Mouse (Mus musculus) heart, postnatal 0 days (tissue): ENCODE measurements around the gene Dld. TPM values are rescaled to one million over a fixed set of nuclear protein-coding genes. Genes with fewer than 3 reads are reported as not detected.

Experiments
- ATAC-seq: fragments of 200-750 bp; cut with Nextera tagmentation; 2 replicates; pipeline ENCODE4 v1.8.0; 2017; ENCODE audit warnings: low read depth, moderate number of reproducible peaks, moderate library complexity; ENCODE audit not compliant: insufficient read depth
- DNase-seq: peaks from one replicate; pipeline ENCODE4 v3.0.0-alpha.2; 2016; ENCODE audit warnings: low spot score
- H3K27ac ChIP-seq: fragments of 300-500 bp; sonication (generic); 2 replicates; pipeline ENCODE4 v1.5.1; 2014; ENCODE audit warnings: low read depth, mild to moderate bottlenecking
- H3K27me3 ChIP-seq: fragments of 300-500 bp; sonication (generic); 2 replicates; pipeline ENCODE4 v1.6.1; 2014; ENCODE audit warnings: low read length, mixed read lengths; ENCODE audit not compliant: control insufficient read depth, insufficient read depth
- H3K36me3 ChIP-seq: fragments of 300-500 bp; sonication (generic); replicated peaks from 2 replicates; pipeline ENCODE4 v1.6.1; 2014; ENCODE audit warnings: low read length, mixed read lengths; ENCODE audit not compliant: control insufficient read depth, insufficient read depth
- H3K4me1 ChIP-seq: fragments of 300-500 bp; sonication (generic); 2 replicates; pipeline ENCODE4 v1.6.1; 2014; ENCODE audit warnings: antibody characterized with exemption; ENCODE audit not compliant: control insufficient read depth, insufficient read depth
- H3K4me2 ChIP-seq: fragments of 300-500 bp; sonication (generic); 2 replicates; pipeline ENCODE4 v1.6.1; 2014; ENCODE audit warnings: low read depth, mild to moderate bottlenecking, low read length, moderate library complexity
- H3K4me3 ChIP-seq: fragments of 300-500 bp; sonication (generic); 2 replicates; pipeline ENCODE4 v1.5.1; 2014; ENCODE audit warnings: low read depth, low read length
- H3K9ac ChIP-seq: fragments of 300-500 bp; sonication (generic); replicated peaks from 2 replicates; pipeline ENCODE4 v1.6.1; 2014; ENCODE audit warnings: low read depth, low read length, mixed read lengths
- H3K9me3 ChIP-seq: fragments of 300-500 bp; sonication (generic); replicated peaks from 2 replicates; pipeline ENCODE4 v1.6.1; 2016; ENCODE audit warnings: low read length; ENCODE audit not compliant: control insufficient read depth
- CTCF ChIP-seq: IDR thresholded peaks from 2 replicates; pipeline ENCODE4 v1.5.1; 2016; ENCODE audit warnings: antibody characterized with exemption, control low read depth, low read depth
- EP300 ChIP-seq: IDR thresholded peaks from 2 replicates; pipeline ENCODE4 v1.6.1; 2016; ENCODE audit warnings: antibody characterized with exemption, low read depth
- WGBS: fragments of 180-500 bp; shearing (Covaris S2); extraction: QIAGEN DNeasy Blood & Tissue Kit; methylation state at CpG from one replicate; pipeline ENCODE4 v1.1.7; 2014; 5-methylcytosine and 5-hydroxymethylcytosine counted together
- polyA plus RNA-seq: library from polyadenylated mRNA; unstranded; fragments of >200 nt; fragmentation: Nextera tagmentation; extraction: Ambion mirVana; gene quantifications from 2 replicates; pipeline ENCODE4 v1.2.1, GENCODE M21; 2015
- total RNA-seq: library from RNA; depleted of rRNA; stranded (reverse); fragments of >200 nt; gene quantifications from 2 replicates; pipeline ENCODE4 v1.2.3, GENCODE M21; 2014; ENCODE audit warnings: low replicate concordance

Dld gene
- total and polyA plus RNA-seq, 2 experiments from 2014 or later = 91.6 to 377 TPM

GRCm38 (mm10) chr12:31390571-31390970 is 39.3 kb upstream of the Dld start, which contains the start of gene Slc26a3:
Gene Slc26a3, plus strand, starts transcription at chr12:31390871.
- no peak for TF ChIP-seq EP300
- no peak for TF ChIP-seq CTCF
- H3K36me3 ChIP-seq = no peaks in the 10 kb centered on the region
- no peak within 1 kb of the TSS for H3K9ac ChIP-seq
- H3K9me3 ChIP-seq = no peaks in the 10 kb centered on the region
- H3K27ac ChIP-seq = no peak within 1 kb of the TSS
- no peak within 1 kb of the TSS for H3K4me3 ChIP-seq
- DNase-seq (no peak), ATAC-seq (no peak)
- H3K4me2 ChIP-seq = no peak within 1 kb of the TSS
- H3K27me3 ChIP-seq = no peaks in the 10 kb centered on the region
- H3K4me1 ChIP-seq = no peaks in the 10 kb centered on the region
- WGBS = 81% methylated on average over 3 of the region's 3 CpGs

- H3K4me1 ChIP-seq = no peaks in the 10 kb centered on the region
Observed at GRCm38 (mm10) chr12:31387303-31387702, 36.0 kb upstream of the Dld start.

GRCm38 (mm10) chr12:31382451-31382850 is 31.2 kb upstream of the Dld start:
- DNase-seq (no peak), ATAC-seq (no peak)
- no peak overlapping the region for H3K27ac ChIP-seq
- no peak overlapping the region for H3K4me2 ChIP-seq
- no peaks in the 10 kb centered on the region for H3K27me3 ChIP-seq
- no peak overlapping the region for H3K4me3 ChIP-seq
- TF ChIP-seq EP300 (no peak), CTCF (no peak)
- H3K36me3 ChIP-seq = no peaks in the 10 kb centered on the region
- no peaks in the 10 kb centered on the region for H3K9me3 ChIP-seq
- H3K4me1 ChIP-seq = no peaks in the 10 kb centered on the region
- H3K9ac ChIP-seq = no peak overlapping the region
- WGBS = 52% methylated on average over 2 of the region's 2 CpGs

More at GRCm38 (mm10) chr12:31387303-31387702, 36.0 kb upstream of the Dld start:
- H3K9ac ChIP-seq = no peak overlapping the region
- no peaks in the 10 kb centered on the region for H3K27me3 ChIP-seq
- TF ChIP-seq EP300 = no peak
- TF ChIP-seq CTCF = peak; percentile 31
- no peak overlapping the region for H3K4me3 ChIP-seq
- ATAC-seq (no peak), DNase-seq (no peak)
- H3K36me3 ChIP-seq = no peaks in the 10 kb centered on the region
- H3K4me2 ChIP-seq = no peak overlapping the region
- H3K9me3 ChIP-seq = no peaks in the 10 kb centered on the region
- 28% methylated on average over 3 of the region's 3 CpGs for whole genome bisulfite sequencing
- H3K27ac ChIP-seq = no peak overlapping the region

- Histone ChIP-seq H3K9me3 (no peaks in the 10 kb centered on the region), H3K4me3 (no peak overlapping the region), H3K36me3 (no peaks in the 10 kb centered on the region), H3K27ac (no peak overlapping the region), H3K27me3 (no peaks in the 10 kb centered on the region), H3K9ac (no peak overlapping the region), H3K4me2 (no peak overlapping the region), H3K4me1 (peaks cover 3% of the 10 kb centered on the region; the same call in 1 of the 2 replicates)
- WGBS = 6% methylated on average over 2 of the region's 2 CpGs
- DNase-seq (no peak), ATAC-seq (0 out of 2 replicates have a peak, but pooled peaks have one; percentile 41)
- TF ChIP-seq EP300 (no peak), CTCF (no peak)
Observed at GRCm38 (mm10) chr12:31380878-31381277, 29.6 kb upstream of the Dld start.

GRCm38 (mm10) chr12:31377241-31377640 is 26.0 kb upstream of the Dld start:
- no peak overlapping the region for H3K4me3 ChIP-seq
- no peaks in the 10 kb centered on the region for H3K9me3 ChIP-seq
- no peaks in the 10 kb centered on the region for H3K36me3 ChIP-seq
- H3K4me2 ChIP-seq = peak overlapping the region; percentile 53
- DNase-seq = no peak
- H3K27me3 ChIP-seq = no peaks in the 10 kb centered on the region
- no peak overlapping the region for H3K9ac ChIP-seq
- 56% methylated on average over 11 of the region's 11 CpGs for WGBS
- H3K27ac ChIP-seq = no peak overlapping the region
- TF ChIP-seq EP300 = no peak
- TF ChIP-seq CTCF = no peak
- H3K4me1 ChIP-seq = peaks cover 7% of the 10 kb centered on the region; the same call in 1 of the 2 replicates
- ATAC-seq = no peak; the same call in 1 of the 2 replicates

- Histone ChIP-seq H3K9me3 (no peaks in the 10 kb centered on the region), H3K4me3 (peak overlapping the region; percentile 24), H3K9ac (no peak overlapping the region), H3K4me1 (peaks cover 7% of the 10 kb centered on the region; the same call in 1 of the 2 replicates), H3K27me3 (no peaks in the 10 kb centered on the region), H3K36me3 (no peaks in the 10 kb centered on the region), H3K4me2 (peak overlapping the region; percentile 53), H3K27ac (no peak overlapping the region)
- WGBS = 4% methylated on average over 13 of the region's 13 CpGs
- DNase-seq (peak; percentile 71), ATAC-seq (peak; percentile 49; the same call in 1 of the 2 replicates)
- TF ChIP-seq EP300 (no peak), CTCF (peak; percentile 40; the same call in 1 of the 2 replicates)
Observed at GRCm38 (mm10) chr12:31376326-31376950, 25.2 kb upstream of the Dld start.
